Mouse (Mus musculus): ENCODE data around the gene Epha6.

DNA sequence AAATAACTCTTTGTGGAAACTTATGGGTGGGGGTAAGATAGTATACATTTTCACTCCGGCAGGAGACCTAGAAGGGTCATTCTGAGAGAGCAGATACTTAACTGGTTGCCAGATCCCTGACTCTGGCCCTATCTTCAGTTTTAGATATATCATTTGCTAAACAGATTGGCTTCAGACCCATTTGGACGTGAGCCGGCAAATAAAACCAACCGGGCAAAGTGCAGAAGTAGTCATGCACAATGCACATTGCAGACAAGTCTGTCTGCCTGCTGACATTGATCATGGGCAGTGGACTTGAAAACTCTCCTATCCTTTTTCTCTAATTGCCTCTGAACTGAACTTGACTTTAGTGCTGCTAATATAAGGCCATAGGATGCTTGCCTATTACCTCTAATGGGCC, 681.6 kb downstream of the Epha6 start:
- TF ChIP-seq CTCF (IDR thresholded peaks at IDR 0.05; ENCODE audit: low read depth, low read length) (no peak), POLR2A (IDR thresholded peaks at IDR 0.05; ENCODE audit: borderline replicate concordance, low read depth, low read length) (no peak)
